Mouse (Mus musculus): ENCODE data around the gene Cetn4.

GRCm38 (mm10) chr3:37325317-37326112 is 13.0 kb upstream of the Cetn4 start:
- TF ChIP-seq CTCF (IDR thresholded peaks at IDR 0.05; ENCODE audit: borderline replicate concordance, insufficient read depth, low read depth, low read length) (no peak), POLR2A (IDR thresholded peaks at IDR 0.05; ENCODE audit: borderline replicate concordance, insufficient read depth, low read length) (no peak)

Data from cerebellum, adult 2 months (tissue).